Mouse (Mus musculus): ENCODE data around the gene Nek11.

Gene Nek11

GRCm38 (mm10) chr9:105313250-105313649 lies 82.1 kb downstream of the Nek11 start:
- no peak for DNase-seq (ENCODE audit: low spot score)

- DNase-seq (ENCODE audit: low spot score) = no peak
Observed at GRCm38 (mm10) chr9:105312686-105313085, 82.6 kb downstream of the Nek11 start.

GRCm38 (mm10) chr9:105309553-105310281 lies 85.6 kb downstream of the Nek11 start:
- DNase-seq (ENCODE audit: low spot score) = no peak

GRCm38 (mm10) chr9:105306042-105306441 lies 89.3 kb downstream of the Nek11 start:
- no peak for DNase-seq (ENCODE audit: low spot score)

- DNase-seq (ENCODE audit: low spot score) = no peak
Observed at GRCm38 (mm10) chr9:105302230-105302629, 93.1 kb downstream of the Nek11 start.

- DNase-seq (ENCODE audit: low spot score) = no peak
Observed at GRCm38 (mm10) chr9:105301396-105301795, 93.9 kb downstream of the Nek11 start.

- no peak for DNase-seq (ENCODE audit: low spot score)
Observed at GRCm38 (mm10) chr9:105300738-105301325, 94.5 kb downstream of the Nek11 start.

GRCm38 (mm10) chr9:105284670-105285069 lies 110.7 kb downstream of the Nek11 start:
- DNase-seq (ENCODE audit: low spot score) = no peak

- no peak for DNase-seq (ENCODE audit: low spot score)
Observed at GRCm38 (mm10) chr9:105282725-105283124, 112.6 kb downstream of the Nek11 start.

- no peak for DNase-seq (ENCODE audit: low spot score)
Observed at GRCm38 (mm10) chr9:105274925-105275324, 120.4 kb downstream of the Nek11 start.

- no peak for DNase-seq (ENCODE audit: low spot score)
Observed at GRCm38 (mm10) chr9:105274286-105274685, 121.0 kb downstream of the Nek11 start.

GRCm38 (mm10) chr9:105272241-105272640 lies 123.1 kb downstream of the Nek11 start:
- no peak for DNase-seq (ENCODE audit: low spot score)

- no peak for DNase-seq (ENCODE audit: low spot score)
Observed at GRCm38 (mm10) chr9:105263140-105263539, 132.2 kb downstream of the Nek11 start.

- no peak for DNase-seq (ENCODE audit: low spot score)
Observed at GRCm38 (mm10) chr9:105257668-105258067, 137.7 kb downstream of the Nek11 start.

- DNase-seq (ENCODE audit: low spot score) = no peak
Observed at GRCm38 (mm10) chr9:105254076-105254475, 141.2 kb downstream of the Nek11 start.

GRCm38 (mm10) chr9:105252349-105253041 lies 142.8 kb downstream of the Nek11 start:
- no peak for DNase-seq (ENCODE audit: low spot score)

GRCm38 (mm10) chr9:105251256-105251655 lies 144.1 kb downstream of the Nek11 start:
- DNase-seq (ENCODE audit: low spot score) = no peak

- DNase-seq (ENCODE audit: low spot score) = no peak
Observed at GRCm38 (mm10) chr9:105244024-105244423, 151.3 kb downstream of the Nek11 start.

- no peak for DNase-seq (ENCODE audit: low spot score)
Observed at GRCm38 (mm10) chr9:105214434-105214833, 180.9 kb downstream of the Nek11 start.

- no peak for DNase-seq (ENCODE audit: low spot score)
Observed at GRCm38 (mm10) chr9:105200305-105200704, 195.0 kb downstream of the Nek11 start.

GRCm38 (mm10) chr9:105186725-105187124 lies 208.6 kb downstream of the Nek11 start:
- no peak for DNase-seq (ENCODE audit: low spot score)

- no peak for DNase-seq (ENCODE audit: low spot score)
Observed at GRCm38 (mm10) chr9:105182392-105182791, 212.9 kb downstream of the Nek11 start.

GRCm38 (mm10) chr9:105144992-105145391 lies 250.3 kb downstream of the Nek11 start, which contains the start of gene 1700080E11Rik:
1700080E11Rik (minus strand) TSS chr9:105145092.
- DNase-seq (ENCODE audit: low spot score) = no peak
